Mouse (Mus musculus) right cerebral cortex, postnatal 4 days (tissue): ENCODE results near the gene Csnk2a1.

Experiments
- DNase-seq: peaks from one replicate; pipeline ENCODE4 v3.0.0-alpha.2; 2022

Gene Csnk2a1

GRCm38 (mm10) chr2:152326654-152327053, 100.0 kb downstream of the Csnk2a1 start:
- no peak for DNase-seq

GRCm38 (mm10) chr2:152327980-152328379, 101.3 kb downstream of the Csnk2a1 start:
- no peak for DNase-seq

GRCm38 (mm10) chr2:152330858-152331423, 104.3 kb downstream of the Csnk2a1 start:
- DNase-seq: no peak
